Mouse (Mus musculus): ENCODE results near the gene Rnf207. TPM values are rescaled to one million over a fixed set of nuclear protein-coding genes. Genes with fewer than 3 reads are reported as not detected.

The Rnf207 gene
- polyA plus RNA-seq, 1 experiment, result not detected

GRCm38 (mm10) chr4:152350722-152351421, 32.1 kb upstream of the Rnf207 start:
- Histone ChIP-seq H3K4me3 (ENCODE audit: insufficient read depth, low read depth, low read length) (0 out of 2 replicates have a peak overlapping the region, but pooled peaks have one; percentile 6), H3K4me1 (ENCODE audit: control insufficient read depth, insufficient read depth, low read length) (peaks cover 81% of the 10 kb centered on the region), H3K27ac (ENCODE audit: insufficient read depth, low read depth, low read length) (peak overlapping the region; percentile 74)
- TF ChIP-seq CTCF (IDR thresholded peaks at IDR 0.05; ENCODE audit: insufficient read depth, low read depth, low read length) (no peak), POLR2A (IDR thresholded peaks at IDR 0.05; ENCODE audit: insufficient read depth, low read depth, low read length) (no peak)
- 26% methylated on average over 8 of the region's 8 CpGs for WGBS

- Histone ChIP-seq H3K27ac (ENCODE audit: insufficient read depth, low read depth, low read length) (peak overlapping the region; percentile 96), H3K4me3 (ENCODE audit: insufficient read depth, low read depth, low read length) (peak overlapping the region; percentile 31), H3K4me1 (ENCODE audit: control insufficient read depth, insufficient read depth, low read length) (peaks cover 85% of the 10 kb centered on the region)
- no peak for TF ChIP-seq CTCF (IDR thresholded peaks at IDR 0.05; ENCODE audit: insufficient read depth, low read depth, low read length)
- WGBS, result 2% methylated on average over 17 of the region's 17 CpGs
These were observed 31.1 kb upstream of the Rnf207 start for GRCm38 (mm10) chr4:152349837-152350381.

DNA sequence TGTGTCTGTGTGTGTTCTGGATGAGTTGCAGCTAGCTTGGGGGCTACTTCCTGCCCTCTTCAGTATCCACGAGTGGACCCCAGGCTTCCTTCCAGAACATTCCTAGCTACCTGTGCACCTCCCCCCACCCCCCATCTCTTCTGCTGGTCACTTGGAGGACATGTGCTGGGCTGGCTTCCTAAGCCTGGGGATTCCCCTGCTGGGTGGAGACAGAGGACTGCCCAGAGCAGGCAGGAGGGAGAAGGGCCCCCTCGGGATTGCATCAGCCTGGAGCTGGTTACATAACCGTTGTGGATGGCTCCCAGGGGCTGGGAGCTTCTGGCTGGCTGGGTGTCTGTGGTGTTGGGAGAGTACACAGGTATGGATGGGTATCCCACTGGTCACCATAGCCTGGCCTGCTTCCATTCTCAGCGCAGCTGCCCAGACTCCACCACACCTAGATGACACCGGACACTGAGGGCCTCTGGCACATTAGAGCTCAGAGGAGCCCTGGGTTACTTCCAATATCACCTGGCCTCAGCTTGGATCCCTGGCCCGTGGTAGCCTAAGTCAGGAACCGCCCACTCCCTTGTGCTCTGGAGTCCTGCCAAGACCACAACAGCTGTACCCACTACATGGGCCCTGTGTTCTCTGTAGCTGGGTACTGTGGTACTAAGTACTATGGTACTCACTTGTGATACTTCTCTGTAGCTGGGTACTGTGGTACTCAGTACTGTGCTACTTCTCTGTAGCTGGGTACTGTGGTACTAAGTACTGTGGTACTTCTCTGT, 26.5 kb upstream of the Rnf207 start:
- no peak for TF ChIP-seq CTCF (IDR thresholded peaks at IDR 0.05; ENCODE audit: insufficient read depth, low read depth, low read length)
- TF ChIP-seq POLR2A (IDR thresholded peaks at IDR 0.05; ENCODE audit: insufficient read depth, low read depth, low read length), result no peak
- 38% methylated on average over 7 of the region's 7 CpGs for WGBS
- Histone ChIP-seq H3K4me1 (ENCODE audit: control insufficient read depth, insufficient read depth, low read length) (peaks cover 87% of the 10 kb centered on the region), H3K4me3 (ENCODE audit: insufficient read depth, low read depth, low read length) (no peak overlapping the region), H3K27ac (ENCODE audit: insufficient read depth, low read depth, low read length) (peak overlapping the region; percentile 43)

DNA sequence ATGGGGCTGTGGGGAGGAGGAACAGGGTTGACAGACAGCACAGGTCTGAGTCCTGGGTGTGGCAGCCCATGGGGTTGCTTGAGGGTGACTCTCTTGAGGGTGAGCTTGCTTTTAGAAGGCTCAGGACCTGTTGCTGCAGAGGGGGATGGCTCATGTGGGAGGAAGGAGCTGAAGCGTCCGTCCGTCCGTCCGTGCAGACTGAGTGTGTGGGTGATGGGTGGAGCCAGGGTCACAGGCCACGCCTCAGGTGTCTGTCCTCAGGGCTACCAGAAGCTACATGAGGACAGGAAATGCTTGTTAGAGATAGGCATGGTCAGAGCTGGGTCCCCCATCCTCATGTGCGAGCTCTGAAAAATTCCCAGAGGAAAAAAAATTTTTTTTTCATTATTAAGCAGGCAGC, 25.9 kb upstream of the Rnf207 start:
- H3K27ac ChIP-seq (ENCODE audit: insufficient read depth, low read depth, low read length), result no peak overlapping the region
- whole genome bisulfite sequencing, result 57% methylated on average over 7 of the region's 7 CpGs
- no peak overlapping the region for H3K4me3 ChIP-seq (ENCODE audit: insufficient read depth, low read depth, low read length)
- TF ChIP-seq CTCF (IDR thresholded peaks at IDR 0.05; ENCODE audit: insufficient read depth, low read depth, low read length) (no peak), POLR2A (IDR thresholded peaks at IDR 0.05; ENCODE audit: insufficient read depth, low read depth, low read length) (no peak)
- peaks cover 89% of the 10 kb centered on the region for H3K4me1 ChIP-seq (ENCODE audit: control insufficient read depth, insufficient read depth, low read length)

GRCm38 (mm10) chr4:152343296-152343695, 24.5 kb upstream of the Rnf207 start:
- 10% methylated on average over 5 of the region's 5 CpGs for WGBS
- TF ChIP-seq POLR2A (IDR thresholded peaks at IDR 0.05; ENCODE audit: insufficient read depth, low read depth, low read length) (no peak), CTCF (IDR thresholded peaks at IDR 0.05; ENCODE audit: insufficient read depth, low read depth, low read length) (peak; percentile 67)
- Histone ChIP-seq H3K4me3 (ENCODE audit: insufficient read depth, low read depth, low read length) (no peak overlapping the region), H3K4me1 (ENCODE audit: control insufficient read depth, insufficient read depth, low read length) (peaks cover 81% of the 10 kb centered on the region), H3K27ac (ENCODE audit: insufficient read depth, low read depth, low read length) (no peak overlapping the region)

DNA sequence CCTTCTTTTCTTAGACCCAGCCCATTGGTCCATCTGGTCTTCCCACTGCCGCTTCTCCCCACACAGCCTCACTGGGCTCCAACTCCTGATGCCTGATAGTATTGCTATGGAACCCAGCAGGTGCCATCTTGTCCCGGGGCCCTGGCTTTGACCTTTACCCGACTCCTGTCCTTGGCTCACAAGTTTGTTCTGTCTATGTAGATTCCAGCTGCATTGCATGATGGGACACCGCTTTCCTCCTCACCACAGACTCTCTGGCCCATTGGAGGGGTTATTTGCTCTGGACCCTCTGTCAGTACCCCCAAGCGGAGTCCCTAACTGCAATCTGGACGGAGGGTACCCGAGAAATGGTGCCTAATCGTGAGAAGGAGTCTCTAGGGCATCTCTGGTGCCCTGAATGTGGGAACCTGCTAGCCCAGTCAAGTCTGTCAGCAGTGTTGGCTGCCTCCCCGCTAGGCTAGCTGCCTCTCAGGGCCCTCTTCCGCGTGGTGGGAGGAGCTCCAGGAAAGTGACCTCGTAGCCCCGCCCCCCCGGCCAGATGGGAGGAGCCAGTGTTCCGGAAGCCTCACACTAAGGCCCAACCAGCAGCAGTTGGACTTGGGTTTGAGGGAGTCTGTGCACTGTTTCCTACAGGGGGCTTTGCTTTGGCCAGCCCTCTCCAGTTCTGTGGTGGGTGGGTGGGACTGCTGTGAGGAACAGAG, 21.9 kb upstream of the Rnf207 start:
- H3K4me3 ChIP-seq (ENCODE audit: insufficient read depth, low read depth, low read length), result 0 out of 2 replicates have a peak overlapping the region, but pooled peaks have one; percentile 4
- no peak for TF ChIP-seq POLR2A (IDR thresholded peaks at IDR 0.05; ENCODE audit: insufficient read depth, low read depth, low read length)
- no peak for TF ChIP-seq CTCF (IDR thresholded peaks at IDR 0.05; ENCODE audit: insufficient read depth, low read depth, low read length)
- no peak overlapping the region for H3K27ac ChIP-seq (ENCODE audit: insufficient read depth, low read depth, low read length)
- WGBS, result 49% methylated on average over 15 of the region's 15 CpGs
- H3K4me1 ChIP-seq (ENCODE audit: control insufficient read depth, insufficient read depth, low read length), result peaks cover 62% of the 10 kb centered on the region

DNA sequence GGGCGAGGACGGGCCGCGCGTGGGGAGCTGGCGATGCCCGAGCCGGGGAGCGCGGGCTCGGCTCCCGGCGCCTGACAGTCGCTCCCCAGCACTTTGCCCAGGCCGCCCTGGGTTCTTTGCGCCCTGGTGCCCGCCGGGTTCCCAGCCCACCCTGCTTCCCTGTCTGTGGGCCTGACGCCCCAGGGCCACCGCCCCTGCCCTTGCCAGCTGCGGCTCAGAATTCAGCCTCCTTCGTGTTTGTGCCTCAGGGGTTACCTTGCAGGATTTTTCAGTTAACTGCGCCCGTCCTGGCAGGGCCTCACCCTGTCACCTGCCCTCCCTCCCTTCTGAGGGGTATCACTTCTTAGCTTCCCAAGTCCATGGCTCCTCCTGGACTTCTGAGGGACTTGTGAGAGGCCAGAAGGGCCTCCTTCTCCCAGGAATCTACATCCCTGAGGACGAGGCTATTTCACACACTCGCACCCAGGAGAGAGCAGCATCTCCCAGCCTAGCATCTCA, 20.5 kb upstream of the Rnf207 start:
- Histone ChIP-seq H3K4me3 (ENCODE audit: insufficient read depth, low read depth, low read length) (peak overlapping the region; percentile 73), H3K4me1 (ENCODE audit: control insufficient read depth, insufficient read depth, low read length) (peaks cover 49% of the 10 kb centered on the region), H3K27ac (ENCODE audit: insufficient read depth, low read depth, low read length) (peak overlapping the region; percentile 58; the same call in 1 of the 2 replicates)
- no peak for TF ChIP-seq POLR2A (IDR thresholded peaks at IDR 0.05; ENCODE audit: insufficient read depth, low read depth, low read length)
- no peak for TF ChIP-seq CTCF (IDR thresholded peaks at IDR 0.05; ENCODE audit: insufficient read depth, low read depth, low read length)
- 3% methylated on average over 26 of the region's 26 CpGs for WGBS

GRCm38 (mm10) chr4:152338419-152339292, 19.9 kb upstream of the Rnf207 start, which contains the start of gene Chd5:
Chd5 (plus strand) TSS chr4:152338651.
- peak within 1 kb of the TSS; percentile 73 for H3K4me3 ChIP-seq (ENCODE audit: insufficient read depth, low read depth, low read length)
- peak within 1 kb of the TSS; percentile 58 for H3K27ac ChIP-seq (ENCODE audit: insufficient read depth, low read depth, low read length)
- peaks cover 43% of the 10 kb centered on the region for H3K4me1 ChIP-seq (ENCODE audit: control insufficient read depth, insufficient read depth, low read length)
- under 1% methylated on average over 103 of the region's 120 CpGs for WGBS
- TF ChIP-seq POLR2A (IDR thresholded peaks at IDR 0.05; ENCODE audit: insufficient read depth, low read depth, low read length), result peak; percentile 21; the same call in 1 of the 2 replicates
- TF ChIP-seq CTCF (IDR thresholded peaks at IDR 0.05; ENCODE audit: insufficient read depth, low read depth, low read length), result no peak
